Mouse (Mus musculus): ENCODE measurements around the gene Ubtf. TPM values are rescaled to one million over a fixed set of nuclear protein-coding genes. Genes with fewer than 3 reads are reported as not detected.
A peak's percentile ranks its signal among the peaks of the same experiment; 100 is the strongest.

Gene Ubtf
- total RNA-seq, 2 experiments from 2014 or later = 93.7 to 117 TPM

GRCm38 (mm10) chr11:102348101-102348585 is 28.6 kb upstream of the Ubtf start:
- DNase-seq (ENCODE audit: low spot score in 2 of 2) = no peak

DNA sequence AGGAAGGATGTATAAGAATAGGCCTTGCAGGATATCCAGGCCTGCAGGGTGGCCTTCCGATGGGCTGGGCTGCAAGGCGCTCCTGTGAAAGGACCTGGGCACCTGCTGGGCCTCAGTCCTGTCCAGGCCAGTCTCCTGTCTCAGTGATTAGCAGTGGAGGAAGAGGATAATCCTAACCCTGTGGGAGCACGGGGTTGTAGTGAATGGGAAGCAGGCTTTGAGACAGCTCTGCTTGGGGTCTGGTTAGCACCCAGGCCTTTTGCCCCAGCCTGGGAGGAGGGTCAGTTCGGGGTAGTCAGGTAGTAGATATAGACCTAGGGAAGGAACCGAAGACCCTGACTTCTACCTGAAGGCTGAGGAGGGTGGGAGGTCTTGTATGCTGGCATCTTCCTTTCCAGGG is 28.1 kb upstream of the Ubtf start:
- no peak for DNase-seq (ENCODE audit: low spot score in 2 of 2)

GRCm38 (mm10) chr11:102346926-102347325 is 27.4 kb upstream of the Ubtf start:
- DNase-seq (ENCODE audit: low spot score in 2 of 2) = no peak

GRCm38 (mm10) chr11:102344458-102344857 is 24.9 kb upstream of the Ubtf start:
- DNase-seq (ENCODE audit: low spot score in 2 of 2) = no peak

- DNase-seq (ENCODE audit: low spot score in 2 of 2) = no peak
Measured at GRCm38 (mm10) chr11:102342742-102343141, 23.2 kb upstream of the Ubtf start.

- DNase-seq (ENCODE audit: low spot score in 2 of 2) = no peak
Measured at GRCm38 (mm10) chr11:102341101-102341500, 21.6 kb upstream of the Ubtf start.

DNA sequence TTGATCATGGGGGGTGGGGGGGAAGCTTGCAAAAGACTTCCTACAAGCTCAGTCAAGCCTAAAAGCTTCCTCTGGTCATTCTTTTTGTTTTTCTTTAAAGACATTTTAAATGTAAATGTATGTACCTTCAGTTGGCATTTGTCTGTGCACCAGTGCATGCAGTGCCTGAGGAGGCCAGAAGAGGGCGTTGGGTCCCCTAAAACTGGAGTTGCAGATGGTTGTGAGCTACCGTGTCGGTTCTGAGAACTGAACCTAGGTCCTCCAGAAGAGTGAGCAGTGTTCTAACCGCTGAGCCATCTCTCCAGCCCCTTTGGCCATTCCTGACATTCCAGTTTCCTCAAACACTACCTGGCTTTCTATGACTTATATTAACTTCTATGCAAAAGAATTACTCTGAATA is 20.1 kb upstream of the Ubtf start:
- DNase-seq (ENCODE audit: low spot score in 2 of 2) = no peak

- DNase-seq (ENCODE audit: low spot score in 2 of 2) = no peak
Measured at GRCm38 (mm10) chr11:102339195-102339594, 19.7 kb upstream of the Ubtf start.

- peak; percentile 59 to 67 for DNase-seq (ENCODE audit: low spot score in 2 of 2)
Measured at GRCm38 (mm10) chr11:102338561-102338960, 19.0 kb upstream of the Ubtf start.

DNA sequence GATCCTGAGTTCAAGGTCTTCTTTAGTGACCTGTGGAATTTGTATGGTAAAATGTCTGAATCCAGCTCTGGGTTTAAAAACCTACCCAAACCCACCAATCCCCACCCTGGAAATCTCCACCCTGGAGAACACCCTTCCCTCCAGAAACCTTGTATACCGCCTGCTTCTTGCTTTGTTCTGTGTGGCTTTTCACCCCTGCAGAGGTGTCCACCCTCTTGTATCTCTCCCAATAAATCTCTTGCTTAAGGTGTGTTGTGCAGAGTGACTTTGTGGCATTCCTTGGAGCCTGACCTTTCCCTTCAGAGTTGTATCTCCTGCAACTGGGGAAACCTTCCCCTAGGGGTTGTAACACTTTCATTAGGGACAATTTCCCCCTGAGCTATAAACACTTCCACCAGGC is 18.4 kb upstream of the Ubtf start:
- no peak for DNase-seq (ENCODE audit: low spot score in 2 of 2)

GRCm38 (mm10) chr11:102336191-102336590 is 16.6 kb upstream of the Ubtf start:
- no peak for DNase-seq (ENCODE audit: low spot score in 2 of 2)

- no peak for DNase-seq (ENCODE audit: low spot score in 2 of 2)
Measured at GRCm38 (mm10) chr11:102334973-102335700, 15.6 kb upstream of the Ubtf start.

- no peak for DNase-seq (ENCODE audit: low spot score in 2 of 2)
Measured at GRCm38 (mm10) chr11:102334010-102334409, 14.5 kb upstream of the Ubtf start.

- no peak for DNase-seq (ENCODE audit: low spot score in 2 of 2)
Measured at GRCm38 (mm10) chr11:102333061-102333460, 13.5 kb upstream of the Ubtf start.

DNA sequence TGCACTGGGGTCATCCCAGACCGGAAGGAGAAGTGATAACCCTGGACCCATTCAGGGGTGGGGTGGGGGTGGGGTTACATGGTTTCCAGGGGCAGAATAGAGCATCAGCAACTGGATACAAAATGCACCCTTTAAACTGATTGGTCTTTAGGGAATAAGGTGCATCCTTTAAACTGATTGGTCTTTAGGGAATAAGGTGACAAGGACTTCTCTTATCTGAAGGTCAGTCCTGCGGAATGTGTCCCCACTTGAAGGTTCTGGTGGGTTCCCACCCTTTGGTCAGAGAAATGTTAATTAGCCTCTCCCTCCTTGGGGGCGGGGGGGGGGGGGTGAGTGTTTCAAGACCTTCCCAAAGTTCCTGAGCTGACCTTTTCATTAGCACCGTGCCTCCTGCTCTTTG is 12.3 kb upstream of the Ubtf start:
- no peak for DNase-seq (ENCODE audit: low spot score in 2 of 2)

GRCm38 (mm10) chr11:102330039-102330438 is 10.5 kb upstream of the Ubtf start:
- DNase-seq (ENCODE audit: low spot score in 2 of 2) = no peak

GRCm38 (mm10) chr11:102329518-102329917 is 10.0 kb upstream of the Ubtf start:
- no peak for DNase-seq (ENCODE audit: low spot score in 2 of 2)

- no peak for DNase-seq (ENCODE audit: low spot score in 2 of 2)
Measured at GRCm38 (mm10) chr11:102327839-102328238, 8.3 kb upstream of the Ubtf start.

- DNase-seq (ENCODE audit: low spot score in 2 of 2) = no peak
Measured at GRCm38 (mm10) chr11:102327250-102327649, 7.7 kb upstream of the Ubtf start.

DNA sequence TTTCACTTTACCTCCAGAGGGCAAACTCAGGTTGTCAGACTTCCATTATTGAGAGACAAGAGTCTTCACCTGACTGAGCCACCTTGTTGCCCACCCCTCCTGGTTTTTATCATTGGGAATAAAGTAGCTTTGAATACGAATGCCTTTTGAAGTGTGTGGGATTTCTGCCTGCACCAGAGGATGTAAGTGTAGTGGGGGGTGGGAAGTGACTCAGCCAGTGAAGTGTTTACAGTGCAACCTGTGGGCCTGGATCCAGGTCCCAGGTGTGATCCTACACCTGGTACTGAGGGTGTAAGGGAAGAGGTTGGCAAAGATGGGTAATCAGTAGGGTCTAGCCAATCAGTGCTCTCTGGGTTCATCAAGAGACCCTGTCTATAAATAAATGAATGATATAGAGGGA is 4.0 kb upstream of the Ubtf start:
- no peak for DNase-seq (ENCODE audit: low spot score in 2 of 2)

DNA sequence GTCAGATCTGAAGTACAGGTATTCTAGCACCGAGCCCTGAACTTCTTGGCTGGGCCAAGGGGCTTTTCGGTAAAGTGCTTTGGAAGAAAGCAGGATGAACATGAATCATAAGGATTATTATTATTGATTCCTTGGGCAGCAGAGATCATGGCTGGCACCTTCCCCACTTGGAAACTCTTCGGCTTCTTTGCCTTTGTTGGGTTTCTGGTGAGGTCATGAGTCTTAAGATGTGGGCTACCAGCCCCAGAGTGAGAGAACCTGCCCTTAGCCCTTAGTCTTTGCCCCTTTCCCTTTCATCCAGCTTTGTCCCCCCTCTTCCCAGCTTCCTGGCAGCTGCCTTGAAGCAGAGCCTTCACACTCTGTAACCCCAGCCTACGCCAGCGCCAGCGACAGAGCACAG is 2.4 kb upstream of the Ubtf start:
- no peak for DNase-seq (ENCODE audit: low spot score in 2 of 2)

DNA sequence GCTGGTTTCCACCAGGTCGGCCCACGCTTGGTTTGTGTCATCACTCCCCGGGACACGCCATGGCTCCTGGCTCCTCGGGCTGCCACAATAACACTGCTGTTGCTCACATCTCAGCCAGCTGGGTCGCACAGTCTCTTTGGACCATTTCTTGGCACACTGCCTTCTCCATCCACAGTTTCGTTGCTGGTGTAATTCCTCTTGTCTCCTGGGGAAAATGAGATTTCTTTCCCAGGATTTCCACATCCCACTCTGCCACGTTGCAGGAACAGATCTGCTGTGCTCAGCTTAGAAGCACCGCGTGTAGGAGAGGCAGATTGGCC is 1.1 kb upstream of the Ubtf start:
- peak; percentile 64 to 67 for DNase-seq (ENCODE audit: low spot score in 2 of 2)

DNA sequence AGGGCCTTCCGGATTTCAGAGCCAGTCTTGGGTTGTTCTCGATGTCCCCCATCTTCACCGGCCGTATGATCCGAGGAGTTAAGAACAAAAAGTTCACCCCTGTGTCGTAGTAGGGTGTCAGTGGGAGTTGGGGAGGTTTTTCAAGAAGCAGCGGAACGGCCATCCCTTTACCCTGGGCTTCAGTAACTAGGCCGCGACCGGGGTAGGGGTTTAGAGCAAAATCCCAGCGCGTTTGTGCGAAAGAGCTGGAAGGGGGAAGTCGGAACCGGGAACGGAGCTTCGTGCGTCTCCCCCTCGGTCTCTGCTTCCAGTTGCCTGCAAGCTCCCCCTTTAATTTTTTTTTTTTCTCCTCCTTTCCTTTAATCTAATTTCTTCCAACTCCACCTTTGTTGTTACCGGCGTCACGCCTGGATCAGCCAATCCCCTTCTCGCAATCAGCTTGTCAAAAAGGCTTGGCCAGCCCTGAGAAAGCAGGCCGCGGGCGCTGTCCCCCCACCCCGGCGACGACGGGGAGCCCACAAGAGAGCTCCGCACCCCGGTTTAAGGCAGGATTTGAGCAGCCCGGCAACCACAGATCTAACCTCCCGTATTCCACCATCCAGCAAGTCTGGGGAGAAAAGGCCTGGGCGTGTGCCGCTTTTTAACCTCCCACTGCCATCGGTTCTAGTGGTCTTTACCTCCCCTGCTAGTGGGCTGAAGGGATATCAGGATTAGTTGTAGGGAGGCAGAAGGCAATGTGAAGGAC is 571 bp upstream of the Ubtf start:
- peak; percentile 80 to 82 for DNase-seq (ENCODE audit: low spot score in 2 of 2)
